ENCODE assay signal across 26 mouse cellular contexts in the genomic region with DNA sequence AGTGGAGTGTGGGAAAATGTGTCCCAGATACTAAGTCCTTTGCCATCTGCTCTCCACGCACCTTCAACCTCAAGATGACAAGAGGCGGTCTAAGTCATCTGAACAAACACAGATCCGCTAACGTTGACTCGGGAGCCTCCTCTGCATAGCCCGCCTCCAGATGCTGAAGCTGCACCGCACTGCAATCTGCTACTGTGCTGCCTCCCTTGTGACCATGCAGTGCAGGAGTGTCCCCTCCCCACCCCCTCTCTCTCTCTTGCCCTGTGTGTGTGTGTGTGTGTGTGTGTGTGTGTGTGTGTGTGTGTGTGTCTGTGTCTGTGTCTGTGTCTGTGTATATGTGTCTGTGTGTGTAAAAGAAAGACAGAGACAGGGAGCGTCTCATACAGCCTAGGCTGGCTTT. TPM values are rescaled to one million over a fixed set of nuclear protein-coding genes. Genes with fewer than 3 reads are reported as not detected.
DNase-seq lines count a peak whose midpoint lies in the region; ATAC-seq and TF ChIP-seq lines count a peak whose summit lies in the region.
"Had no signal": no experiment of that assay in that cellular context is flagged by ENCODE, and none has a peak within 500 bp of the region (broad histone marks: within the 10 kb centered on the region; RNA-seq: fewer than 3 reads in every experiment).

No protein-coding gene starts in this region.

- H3K4me1 ChIP-seq in hindbrain, embryonic 16.5 days (ENCODE audit: control insufficient read depth, insufficient read depth, low read depth, low read length): no peaks in the 10 kb centered on the region
- H3K4me1 ChIP-seq in hindbrain, embryonic 10.5 days (replicated peaks): no peaks in the 10 kb centered on the region
- H3K4me1 ChIP-seq in midbrain, embryonic 12.5 days: no peaks in the 10 kb centered on the region
- H3K4me1 ChIP-seq in midbrain, embryonic 16.5 days (ENCODE audit: control insufficient read depth, insufficient read depth, low read length): no peaks in the 10 kb centered on the region
- no peaks in the 10 kb centered on the region for H3K4me1 ChIP-seq in forebrain, postnatal 0 days (ENCODE audit: insufficient read depth)
- H3K4me1 ChIP-seq: hindbrain, embryonic 12.5 days; liver, embryonic 15.5 days; lung, embryonic 15.5 days; stomach, embryonic 15.5 days had no signal

- H3K4me3 ChIP-seq in hindbrain, embryonic 16.5 days (ENCODE audit: low read length): no peak overlapping the region
- H3K4me3 ChIP-seq in hindbrain, embryonic 10.5 days: no peak overlapping the region
- no peak overlapping the region for H3K4me3 ChIP-seq in midbrain, embryonic 12.5 days
- no peak overlapping the region for H3K4me3 ChIP-seq in midbrain, embryonic 16.5 days (ENCODE audit: low read depth, low read length)
- no peak overlapping the region for H3K4me3 ChIP-seq in forebrain, postnatal 0 days (ENCODE audit: low read depth, low read length)
- H3K4me3 ChIP-seq: forebrain, embryonic 10.5 days; hindbrain, embryonic 12.5 days; limb, embryonic 10.5 days; liver, embryonic 15.5 days; lung, embryonic 15.5 days; stomach, embryonic 15.5 days had no signal

- no peaks in the 10 kb centered on the region for H3K9me3 ChIP-seq in hindbrain, embryonic 16.5 days (ENCODE audit: control insufficient read depth, low read length)
- no peaks in the 10 kb centered on the region for H3K9me3 ChIP-seq in hindbrain, embryonic 10.5 days
- no peaks in the 10 kb centered on the region for H3K9me3 ChIP-seq in midbrain, embryonic 12.5 days
- H3K9me3 ChIP-seq in midbrain, embryonic 16.5 days (replicated peaks; ENCODE audit: control insufficient read depth, low read length, poor library complexity, severe bottlenecking): no peaks in the 10 kb centered on the region
- no peaks in the 10 kb centered on the region for H3K9me3 ChIP-seq in forebrain, postnatal 0 days (ENCODE audit: low read length)
- H3K9me3 ChIP-seq: forebrain, embryonic 10.5 days; hindbrain, embryonic 12.5 days; limb, embryonic 10.5 days; liver, embryonic 15.5 days; lung, embryonic 15.5 days; stomach, embryonic 15.5 days had no signal

- WGBS in hindbrain, embryonic 16.5 days: 84% methylated on average over 8 of the region's 8 CpGs
- WGBS in hindbrain, embryonic 10.5 days: 76% methylated on average over 8 of the region's 8 CpGs
- 79% methylated on average over 8 of the region's 8 CpGs for WGBS in midbrain, embryonic 12.5 days
- WGBS in midbrain, embryonic 16.5 days: 78% methylated on average over 8 of the region's 8 CpGs
- WGBS in forebrain, postnatal 0 days: 80% methylated on average over 8 of the region's 8 CpGs

- H3K27me3 ChIP-seq in hindbrain, embryonic 16.5 days (replicated peaks; ENCODE audit: control insufficient read depth, insufficient read depth, low read length): no peaks in the 10 kb centered on the region
- no peaks in the 10 kb centered on the region for H3K27me3 ChIP-seq in hindbrain, embryonic 10.5 days (ENCODE audit: insufficient read depth, poor library complexity, severe bottlenecking)
- no peaks in the 10 kb centered on the region for H3K27me3 ChIP-seq in midbrain, embryonic 12.5 days
- H3K27me3 ChIP-seq in midbrain, embryonic 16.5 days (ENCODE audit: control insufficient read depth, insufficient read depth, low read depth, low read length): no peaks in the 10 kb centered on the region
- H3K27me3 ChIP-seq in forebrain, postnatal 0 days (ENCODE audit: insufficient read depth, low read length): no peaks in the 10 kb centered on the region
- H3K27me3 ChIP-seq: hindbrain, embryonic 12.5 days; liver, embryonic 15.5 days; lung, embryonic 15.5 days; stomach, embryonic 15.5 days had no signal

- H3K9ac ChIP-seq in hindbrain, embryonic 16.5 days (ENCODE audit: low read depth, low read length): no peak overlapping the region
- H3K9ac ChIP-seq in midbrain, embryonic 12.5 days (replicated peaks): no peak overlapping the region
- H3K9ac ChIP-seq in midbrain, embryonic 16.5 days (ENCODE audit: low read depth, low read length): no peak overlapping the region
- H3K9ac ChIP-seq in forebrain, postnatal 0 days: no peak overlapping the region
- H3K9ac ChIP-seq: hindbrain, embryonic 12.5 days; liver, embryonic 15.5 days; lung, embryonic 15.5 days; stomach, embryonic 15.5 days had no signal

- H3K4me2 ChIP-seq in hindbrain, embryonic 16.5 days (ENCODE audit: low read length): no peak overlapping the region
- H3K4me2 ChIP-seq in midbrain, embryonic 12.5 days (replicated peaks): no peak overlapping the region
- H3K4me2 ChIP-seq in midbrain, embryonic 16.5 days (ENCODE audit: low read length): no peak overlapping the region
- no peak overlapping the region for H3K4me2 ChIP-seq in forebrain, postnatal 0 days (ENCODE audit: low read depth)
- H3K4me2 ChIP-seq: heart, embryonic 11.5 days; hindbrain, embryonic 12.5 days; liver, embryonic 15.5 days; lung, embryonic 15.5 days; stomach, embryonic 15.5 days had no signal

- peak; percentile 37; the same call in 1 of the 2 replicates for ATAC-seq in hindbrain, embryonic 16.5 days
- ATAC-seq in midbrain, embryonic 12.5 days (ENCODE audit: low FRiP score, low read depth): peak; percentile 44; the same call in 1 of the 2 replicates
- ATAC-seq in midbrain, embryonic 16.5 days: no peak
- ATAC-seq in granulocyte monocyte progenitor cell, adult 5-6 weeks (replicated peaks; ENCODE audit: poor library complexity, severe bottlenecking): no peak; the same call in 1 of the 2 replicates
- ATAC-seq in forebrain, postnatal 0 days: no peak

- H3K27ac ChIP-seq in hindbrain, embryonic 16.5 days (ENCODE audit: low read depth, low read length): no peak overlapping the region
- H3K27ac ChIP-seq in hindbrain, embryonic 10.5 days: no peak overlapping the region
- no peak overlapping the region for H3K27ac ChIP-seq in midbrain, embryonic 12.5 days (replicated peaks)
- H3K27ac ChIP-seq in midbrain, embryonic 16.5 days (ENCODE audit: low read length): no peak overlapping the region
- no peak overlapping the region for H3K27ac ChIP-seq in forebrain, postnatal 0 days (ENCODE audit: low read depth, low read length)
- H3K27ac ChIP-seq: forebrain, embryonic 10.5 days; hindbrain, embryonic 12.5 days; limb, embryonic 10.5 days; liver, embryonic 15.5 days; lung, embryonic 15.5 days; stomach, embryonic 15.5 days had no signal

- no peak for DNase-seq in hindbrain, embryonic 10.5 days (ENCODE audit: low spot score)
- peak; percentile 23 for DNase-seq in brain, adult 2 months (ENCODE audit: low read depth, low spot score)
- peak; percentile 21 for DNase-seq in embryo, embryonic 10.5 days (ENCODE audit: low spot score)
- DNase-seq in forebrain, postnatal 0 days: no peak
- DNase-seq: adrenal gland, postnatal 10 days; cerebellum, adult 8-10 months; cerebellum, postnatal 36 days; heart, adult 11 months; heart, postnatal 10 days; kidney, adult 9 months; liver; lung, postnatal 36 days; right cerebral cortex, postnatal 4 days; thymus, postnatal 25 days had no signal

- no peaks in the 10 kb centered on the region for H3K36me3 ChIP-seq in hindbrain, embryonic 16.5 days (ENCODE audit: control insufficient read depth, insufficient read depth, low read length)
- peaks cover 7% of the 10 kb centered on the region for H3K36me3 ChIP-seq in hindbrain, embryonic 10.5 days
- H3K36me3 ChIP-seq in midbrain, embryonic 12.5 days: no peaks in the 10 kb centered on the region
- H3K36me3 ChIP-seq in midbrain, embryonic 16.5 days (ENCODE audit: control insufficient read depth, insufficient read depth, low read length): no peaks in the 10 kb centered on the region
- no peaks in the 10 kb centered on the region for H3K36me3 ChIP-seq in forebrain, postnatal 0 days (ENCODE audit: insufficient read depth)
- H3K36me3 ChIP-seq: hindbrain, embryonic 12.5 days; limb, embryonic 10.5 days; liver, embryonic 15.5 days; lung, embryonic 15.5 days; stomach, embryonic 15.5 days had no signal

- no peak for TF ChIP-seq CTCF in forebrain, postnatal 0 days (IDR thresholded peaks at IDR 0.05; ENCODE audit: low read depth)

RNA-seq across cellular contexts. Expression of a gene that starts 32.8 kb away (rescaled TPM):
- 0.46 and 1.0 TPM in 2 replicates for polyA plus RNA-seq in hindbrain, embryonic 16.5 days (2015; fragmentation: Nextera tagmentation; extraction: Ambion mirVana)
- polyA plus RNA-seq in hindbrain, embryonic 10.5 days (2016; fragmentation: Nextera tagmentation; extraction: Ambion mirVana): 0.05 and 0.11 TPM in 2 replicates
- polyA plus RNA-seq in midbrain, embryonic 12.5 days (2016; fragmentation: Nextera tagmentation; extraction: Ambion mirVana): 0.06 and 0.14 TPM in 2 replicates
- polyA plus RNA-seq in midbrain, embryonic 16.5 days (2015; fragmentation: Nextera tagmentation; extraction: Ambion mirVana): 0.05 and 0.50 TPM in 2 replicates
- total RNA-seq in granulocyte monocyte progenitor cell, adult 5-6 weeks (2014; fragmentation: Nextera tagmentation): 0.13 and 0.19 TPM in 2 replicates
- total RNA-seq in granulocyte monocyte progenitor cell, adult 5-6 weeks (2017): 0.15 and 0.22 TPM in 2 replicates
- total RNA-seq in forebrain, postnatal 0 days (2014; rRNA removed): 0.46 and 0.86 TPM in 2 replicates
- 0.11 and 0.35 TPM in 2 replicates for polyA plus RNA-seq in forebrain, postnatal 0 days (2015; fragmentation: Nextera tagmentation; extraction: Ambion mirVana)
- total RNA-seq: gastrocnemius, adult 8-10 months had no signal
- polyA plus RNA-seq: heart, embryonic 11.5 days had no signal

RNA-seq across cellular contexts. Expression of a gene that starts 51.5 kb away (rescaled TPM):
- polyA plus RNA-seq in hindbrain, embryonic 16.5 days (2015; fragmentation: Nextera tagmentation; extraction: Ambion mirVana): 70.5 and 71.1 TPM in 2 replicates
- 57.8 and 58.4 TPM in 2 replicates for polyA plus RNA-seq in hindbrain, embryonic 10.5 days (2016; fragmentation: Nextera tagmentation; extraction: Ambion mirVana)
- polyA plus RNA-seq in midbrain, embryonic 12.5 days (2016; fragmentation: Nextera tagmentation; extraction: Ambion mirVana): 76.9 and 83.3 TPM in 2 replicates
- polyA plus RNA-seq in midbrain, embryonic 16.5 days (2015; fragmentation: Nextera tagmentation; extraction: Ambion mirVana): 78.7 and 87.5 TPM in 2 replicates
- total RNA-seq in granulocyte monocyte progenitor cell, adult 5-6 weeks (2014; fragmentation: Nextera tagmentation): 52.0 and 60.8 TPM in 2 replicates
- total RNA-seq in granulocyte monocyte progenitor cell, adult 5-6 weeks (2017): 80.2 and 110 TPM in 2 replicates
- total RNA-seq in forebrain, postnatal 0 days (2014; rRNA removed): 66.7 and 78.1 TPM in 2 replicates
- 50.5 and 64.4 TPM in 2 replicates for polyA plus RNA-seq in forebrain, postnatal 0 days (2015; fragmentation: Nextera tagmentation; extraction: Ambion mirVana)

Comparison
In these comparisons a context has a peak if more than half of its experiments do, and no peak if none do; other contexts are left out.
1. ATAC-seq: peak in hindbrain, embryonic 16.5 days (single experiment) and midbrain, embryonic 12.5 days (single experiment); none in midbrain, embryonic 16.5 days (single experiment), granulocyte monocyte progenitor cell, adult 5-6 weeks (single experiment) and forebrain, postnatal 0 days (single experiment).
2. DNase-seq: peak in brain, adult 2 months (single experiment) and embryo, embryonic 10.5 days (single experiment); none in hindbrain, embryonic 10.5 days (single experiment) and forebrain, postnatal 0 days (single experiment).